Mouse (Mus musculus) layer of hippocampus, adult 11-12 months (tissue): ENCODE results near the gene Hvcn1.
"Not testable (repeated sequence)": the region's sequence is repeated elsewhere in the genome, so short reads cannot be mapped to it uniquely, and the experiment has no call there.

Experiments used
- DNase-seq: peaks from one replicate; pipeline ENCODE4 v3.0.0; 2022; ENCODE audit warnings: low spot score

The Hvcn1 gene

DNA sequence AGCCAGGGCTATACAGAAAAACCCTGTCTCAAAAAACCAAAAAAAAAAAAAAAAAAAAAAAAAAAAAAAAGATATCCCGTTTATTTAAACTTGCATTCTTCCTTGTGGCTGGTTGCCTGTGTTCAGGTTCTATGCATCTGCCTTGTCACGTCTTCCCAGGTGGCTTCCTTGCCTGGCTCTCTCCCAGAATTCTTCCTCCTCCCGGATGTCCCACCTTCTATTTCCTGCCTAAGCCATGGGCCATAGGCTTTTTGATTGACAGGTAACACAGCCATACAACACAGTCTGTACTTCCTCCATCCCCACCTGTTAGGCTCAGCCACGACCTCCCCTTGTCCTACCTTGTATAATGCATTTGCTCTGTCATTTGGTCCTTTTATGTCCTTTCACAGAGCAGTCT, at the start of gene Hvcn1:
Hvcn1 (plus strand) TSS at position 330 of the 400 bp plus-strand sequence.
- DNase-seq = no peak

GRCm38 (mm10) chr5:122157827-122158381, 48.7 kb upstream of the Hvcn1 start, which contains the start of gene Ppp1cc:
TSS of gene Ppp1cc (plus strand) at chr5:122158278.
- DNase-seq = peak; percentile 92

- DNase-seq = no peak
Measured at GRCm38 (mm10) chr5:122158557-122159515, 47.8 kb upstream of the Hvcn1 start.

GRCm38 (mm10) chr5:122163194-122163593, 43.4 kb upstream of the Hvcn1 start:
- no peak for DNase-seq

DNA sequence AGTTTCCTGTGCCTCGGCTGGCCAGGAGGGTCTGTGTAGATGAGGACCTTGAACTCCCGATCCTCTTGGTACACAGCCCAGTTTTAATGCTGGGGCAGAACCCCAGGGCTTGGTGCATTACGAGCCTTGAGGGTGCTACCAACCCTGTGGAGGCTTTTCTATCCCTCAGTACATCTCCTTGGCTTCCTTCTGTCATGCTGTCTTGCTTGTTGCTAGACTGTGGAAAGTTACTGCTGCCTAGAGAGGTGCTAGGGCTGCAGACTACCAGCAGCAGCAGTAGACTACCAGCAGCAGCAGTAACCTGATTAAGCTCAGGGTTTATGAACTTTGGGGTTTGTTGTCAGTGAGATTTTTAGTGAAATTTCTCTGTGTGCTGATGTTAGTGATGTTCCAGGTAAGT, 42.6 kb upstream of the Hvcn1 start:
- DNase-seq = no peak

GRCm38 (mm10) chr5:122165233-122165915, 41.2 kb upstream of the Hvcn1 start:
- DNase-seq = no peak

- no peak for DNase-seq
Measured at GRCm38 (mm10) chr5:122166636-122167161, 39.9 kb upstream of the Hvcn1 start.

DNA sequence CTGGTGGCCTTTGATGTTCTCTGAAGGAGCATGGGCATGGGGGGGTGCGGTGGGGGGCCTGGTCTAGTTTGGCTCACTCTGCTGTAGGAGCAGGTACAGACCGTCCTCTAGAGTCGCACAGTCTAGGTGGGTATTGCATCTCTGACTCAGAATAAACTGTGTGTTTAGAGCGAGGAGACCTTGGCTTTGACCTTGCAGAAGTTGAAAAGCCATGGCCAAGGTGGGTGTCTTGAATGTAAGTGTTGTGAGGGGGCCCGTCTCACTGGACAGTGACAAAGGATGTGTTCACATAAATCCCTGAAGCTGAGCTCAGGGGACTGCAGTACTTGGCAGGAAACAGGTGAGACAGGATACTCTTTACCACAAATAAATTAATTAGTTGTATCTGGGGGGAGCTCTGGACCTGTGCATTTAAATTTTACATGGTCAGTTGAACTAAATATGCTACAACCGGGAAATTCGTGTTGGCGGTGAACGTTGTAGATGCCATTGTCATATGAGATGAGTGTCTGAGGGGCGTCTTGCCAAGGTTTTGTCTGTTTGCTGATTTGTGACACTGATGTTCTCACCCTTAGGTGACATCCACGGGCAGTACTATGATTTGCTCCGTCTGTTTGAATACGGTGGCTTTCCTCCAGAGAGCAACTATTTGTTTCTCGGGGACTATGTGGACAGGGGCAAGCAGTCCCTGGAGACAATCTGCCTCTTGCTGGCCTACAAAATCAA, 38.1 kb upstream of the Hvcn1 start:
- DNase-seq = no peak

DNA sequence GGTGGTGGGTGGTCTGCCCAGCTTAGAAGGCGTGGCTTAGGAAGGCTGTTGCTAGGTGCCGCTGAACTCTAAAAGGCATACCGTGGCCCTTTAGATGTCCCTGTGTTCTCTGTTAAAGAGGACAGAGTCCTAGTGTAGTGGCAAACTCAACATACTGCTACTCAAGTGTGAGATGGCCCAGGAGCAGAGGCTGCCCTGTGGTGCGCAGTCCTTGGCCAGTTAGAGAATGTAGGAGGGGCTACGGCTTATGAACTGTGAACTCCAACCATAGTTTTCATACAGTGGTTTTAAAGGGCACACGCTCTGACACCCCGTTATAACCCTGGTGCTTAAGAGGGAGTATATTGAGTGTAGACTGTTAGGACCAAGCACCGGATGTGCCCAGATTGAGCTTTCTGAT, 35.5 kb upstream of the Hvcn1 start:
- DNase-seq = no peak

DNA sequence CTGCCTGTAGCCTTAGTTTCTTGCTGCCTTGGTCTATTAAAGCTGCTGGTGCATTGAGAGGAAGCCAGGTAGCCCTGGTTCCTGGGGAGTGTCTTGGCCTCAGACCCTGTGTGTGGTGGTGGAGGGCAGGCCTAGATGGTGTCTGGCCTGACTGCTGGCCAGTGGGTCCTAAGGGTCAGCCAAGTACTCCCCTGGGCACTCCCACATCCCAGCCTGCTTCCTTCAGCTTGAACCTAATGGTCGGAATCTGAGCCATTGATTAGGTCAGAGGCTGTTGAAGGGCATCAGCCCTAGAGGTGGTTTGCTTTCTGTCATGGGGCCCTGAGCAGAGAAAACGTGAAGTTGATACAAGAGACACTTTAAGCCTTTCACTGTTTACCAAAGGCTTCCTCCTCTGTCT, 31.2 kb upstream of the Hvcn1 start:
- DNase-seq = no peak

GRCm38 (mm10) chr5:122175961-122176360, 30.6 kb upstream of the Hvcn1 start:
- DNase-seq = no peak

DNA sequence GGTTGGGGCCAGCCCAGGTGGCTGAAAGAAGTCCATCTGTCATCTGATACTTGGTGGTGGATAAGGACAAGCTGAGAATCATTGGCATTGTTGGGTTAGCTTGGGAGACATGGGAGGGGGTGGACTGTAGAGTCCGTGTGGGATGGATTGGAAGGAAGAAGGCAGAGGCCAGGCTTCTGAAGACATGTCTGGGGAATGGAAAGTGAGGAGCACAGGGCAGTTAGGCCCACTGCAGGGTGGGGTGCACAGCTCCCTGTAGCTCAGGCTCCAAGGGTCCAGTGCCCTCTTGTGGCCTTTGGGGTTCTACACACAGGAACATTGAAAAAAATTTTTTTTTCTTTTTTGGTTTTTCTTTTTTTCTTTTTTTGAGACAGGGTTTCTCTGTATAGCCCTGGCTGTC, 30.2 kb upstream of the Hvcn1 start:
- peak; percentile 55 for DNase-seq

DNA sequence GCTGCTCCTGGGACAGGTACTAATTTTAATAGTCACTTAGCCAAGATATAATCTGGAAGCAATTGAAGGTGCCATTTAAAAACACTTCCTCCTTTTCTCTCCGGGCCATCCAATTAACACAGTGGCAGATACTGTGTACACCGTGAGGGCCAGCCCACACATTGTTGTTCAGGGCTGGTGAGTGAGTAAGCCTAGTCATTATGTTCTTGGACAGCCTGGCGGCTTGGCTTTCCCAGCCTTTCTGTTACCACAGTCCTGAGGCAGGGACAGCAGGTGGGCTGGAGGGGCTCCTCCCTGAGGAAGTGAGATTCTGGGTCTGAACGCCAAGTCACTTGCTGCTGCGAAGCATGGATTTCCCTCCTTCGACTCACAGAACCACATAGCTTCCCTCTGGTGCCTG, 26.9 kb upstream of the Hvcn1 start:
- peak; percentile 50 for DNase-seq

DNA sequence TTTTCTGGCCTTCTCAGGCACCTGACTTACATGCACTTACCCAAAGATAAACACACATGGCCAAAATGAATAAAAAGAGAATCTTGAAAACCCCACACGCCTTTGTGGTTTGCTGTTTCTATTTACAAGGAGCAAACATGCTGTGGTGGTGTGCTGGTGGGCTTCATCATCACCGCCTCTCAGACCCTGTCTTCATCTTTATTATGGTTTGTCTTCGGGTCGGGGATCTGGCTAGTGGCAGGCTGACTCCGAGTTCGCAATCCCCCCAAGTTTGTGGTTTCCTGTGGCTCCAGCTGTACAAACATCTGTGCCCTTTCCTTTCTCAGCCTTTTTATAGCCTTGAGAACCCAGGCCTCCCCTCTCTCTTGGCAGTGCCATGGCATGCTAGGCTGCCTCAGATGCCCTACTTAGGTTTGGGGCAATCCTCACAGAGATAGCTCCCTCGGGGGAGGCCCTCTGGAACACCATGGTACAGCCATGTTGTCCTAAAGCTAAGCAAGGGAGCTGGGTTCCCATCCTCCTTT, 22.3 kb upstream of the Hvcn1 start:
- DNase-seq = no peak

DNA sequence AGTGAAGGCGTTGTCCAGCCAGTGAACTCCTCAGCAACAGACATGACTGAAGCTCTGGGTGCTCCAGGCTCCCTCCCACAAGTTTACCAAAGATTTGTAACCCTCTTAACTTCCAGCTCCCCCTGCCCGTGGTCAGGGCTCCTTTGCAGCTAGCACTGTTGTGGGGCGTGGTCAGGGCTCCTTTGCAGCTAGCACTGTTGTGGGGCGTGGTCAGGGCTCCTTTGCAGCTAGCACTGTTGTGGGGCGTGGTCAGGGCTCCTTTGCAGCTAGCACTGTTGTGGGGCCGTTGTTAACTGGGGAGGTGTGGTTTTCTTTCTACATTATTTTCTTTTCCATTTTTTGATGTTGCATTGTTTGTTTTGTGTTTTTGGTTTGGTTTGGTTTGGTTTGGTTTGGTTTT, 21.7 kb upstream of the Hvcn1 start:
- not testable (repeated sequence) for DNase-seq

DNA sequence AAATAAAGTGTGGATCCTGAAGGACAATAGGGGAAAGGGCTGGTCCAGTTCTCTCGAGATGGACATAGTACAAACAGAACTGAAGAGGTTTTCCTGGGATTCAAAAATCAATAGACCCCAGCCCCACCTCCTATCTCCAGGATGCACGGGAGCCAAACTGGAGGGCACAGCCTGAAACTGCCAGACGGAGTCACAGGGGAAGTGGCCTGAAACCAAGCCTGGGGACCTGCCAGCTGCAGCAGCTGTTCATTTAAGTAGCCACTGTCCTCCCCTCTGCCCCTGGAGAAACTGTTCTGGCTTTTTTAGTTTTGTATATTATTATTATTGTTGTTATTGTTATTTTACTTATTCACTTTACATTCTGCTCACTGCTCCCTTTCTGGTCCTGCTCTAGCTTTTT, 17.5 kb upstream of the Hvcn1 start:
- no peak for DNase-seq

DNA sequence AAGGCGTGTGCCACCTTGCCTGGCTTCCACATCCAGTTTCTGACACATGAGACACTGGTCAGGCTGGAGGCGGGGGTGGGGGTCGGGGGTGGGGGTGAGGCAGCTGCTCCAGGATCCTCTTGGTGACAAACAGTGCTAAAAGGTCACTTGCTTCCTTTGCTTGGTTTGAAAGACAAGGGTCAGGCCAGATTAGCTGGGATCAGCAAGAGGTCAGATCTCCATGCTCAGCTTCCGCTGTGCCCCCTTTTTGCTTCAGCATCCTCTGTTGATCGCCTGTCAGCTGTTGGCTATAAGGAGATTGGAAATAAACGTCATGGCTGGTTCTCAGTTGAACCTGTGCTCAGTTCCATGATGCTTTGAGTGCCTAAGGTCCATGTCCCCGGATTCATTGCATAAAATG, 16.1 kb upstream of the Hvcn1 start:
- no peak for DNase-seq

GRCm38 (mm10) chr5:122191269-122192063, 15.1 kb upstream of the Hvcn1 start:
- DNase-seq = no peak

DNA sequence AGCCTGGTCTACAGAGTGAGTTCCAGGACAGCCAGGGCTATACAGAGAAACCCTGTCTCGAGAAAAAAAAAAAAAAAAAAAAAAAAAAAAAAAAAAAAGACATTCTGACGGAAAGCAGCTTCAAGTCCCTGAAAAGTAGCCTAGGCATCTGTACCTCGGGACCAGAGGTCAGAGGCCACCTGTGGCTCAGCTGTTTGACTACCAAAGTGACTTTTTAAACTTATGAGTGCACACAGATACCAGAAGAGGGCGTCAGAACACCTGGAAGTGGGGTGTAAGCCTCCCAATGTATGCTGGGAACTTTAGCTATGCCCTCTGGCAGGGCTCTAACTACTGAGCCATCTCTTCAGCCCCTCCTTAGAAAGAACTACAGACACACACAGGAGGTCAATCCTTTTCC, 14.3 kb upstream of the Hvcn1 start:
- DNase-seq = no peak

- no peak for DNase-seq
Measured at GRCm38 (mm10) chr5:122200872-122201271, 5.7 kb upstream of the Hvcn1 start.

DNA sequence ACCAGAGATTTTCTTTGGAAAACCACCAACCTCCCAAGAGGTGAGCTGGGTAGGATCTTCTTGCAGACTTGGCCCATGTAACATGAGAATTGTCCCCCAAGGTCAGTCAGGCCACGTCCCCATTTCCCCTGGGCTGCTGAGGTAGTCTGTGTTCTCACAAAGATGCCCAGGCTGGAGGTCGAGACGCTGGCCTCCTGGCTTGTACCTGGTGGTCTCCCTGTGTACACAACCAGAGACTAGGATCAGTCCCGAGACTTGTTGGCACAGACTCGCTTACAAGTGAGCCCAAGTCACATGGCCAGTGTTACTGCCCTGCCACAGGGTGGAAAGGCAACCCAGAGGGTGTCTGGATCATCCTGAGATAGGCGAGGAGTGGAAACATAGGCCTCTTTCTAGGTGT, 4.7 kb upstream of the Hvcn1 start:
- DNase-seq = no peak
